Mouse (Mus musculus) ES-Bruce4 (cell line): ENCODE data around the gene Bex3. TPM values are rescaled to one million over a fixed set of nuclear protein-coding genes. Genes with fewer than 3 reads are reported as not detected.
A peak's percentile ranks its signal among the peaks of the same experiment; 100 is the strongest.

Experiments used
- H3K27ac ChIP-seq: 2 replicates; pipeline ENCODE4 v1.5.1; 2012; ENCODE audit warnings: low read length, inconsistent platforms; ENCODE audit not compliant: insufficient read depth
- H3K27me3 ChIP-seq: 2 replicates; pipeline ENCODE4 v1.6.1; 2012; ENCODE audit warnings: mild to moderate bottlenecking, low read length, inconsistent platforms; ENCODE audit not compliant: control insufficient read depth, poor library complexity, insufficient read depth, severe bottlenecking
- H3K36me3 ChIP-seq: 2 replicates; pipeline ENCODE4 v1.6.1; 2012; ENCODE audit warnings: inconsistent platforms, mild to moderate bottlenecking, low read length, moderate library complexity; ENCODE audit not compliant: control insufficient read depth, poor library complexity, insufficient read depth, severe bottlenecking
- H3K4me1 ChIP-seq: one replicate; pipeline ENCODE4 v1.8.1; 2011; ENCODE audit warnings: low read length; ENCODE audit not compliant: control insufficient read depth, insufficient read depth
- H3K4me3 ChIP-seq: 2 replicates; pipeline ENCODE4 v1.5.1; 2011; ENCODE audit warnings: low read depth, mild to moderate bottlenecking, low read length
- H3K9ac ChIP-seq: 2 replicates; pipeline ENCODE4 v1.6.1; 2012; ENCODE audit warnings: low read depth, mild to moderate bottlenecking, inconsistent platforms; ENCODE audit not compliant: poor library complexity, severe bottlenecking
- H3K9me3 ChIP-seq: replicated peaks from 2 replicates; pipeline ENCODE4 v1.6.1; 2012; ENCODE audit warnings: mild to moderate bottlenecking, low read length, inconsistent platforms; ENCODE audit not compliant: control insufficient read depth, poor library complexity, insufficient read depth, severe bottlenecking
- CTCF ChIP-seq: IDR thresholded peaks from one replicate; pipeline ENCODE4 v1.8.1; 2011; ENCODE audit warnings: low read depth, low read length
- EP300 ChIP-seq: IDR thresholded peaks from 2 replicates; pipeline ENCODE4 v1.6.1; 2011; ENCODE audit warnings: low read depth, low read length; ENCODE audit not compliant: insufficient read depth
- POLR2A ChIP-seq: IDR thresholded peaks from one replicate; pipeline ENCODE4 v1.8.1; 2011; ENCODE audit warnings: low read length; ENCODE audit not compliant: insufficient read depth
- polyA plus RNA-seq: library from polyadenylated mRNA; stranded (reverse); fragments of >200 nt; gene quantifications from 2 replicates; pipeline ENCODE4 v1.2.4, GENCODE M21; 2011; ENCODE audit warnings: low read depth; ENCODE audit not compliant: missing spikeins, insufficient read depth, insufficient read length

Bex3 gene
- polyA plus RNA-seq, 1 experiment, result 569 TPM

DNA sequence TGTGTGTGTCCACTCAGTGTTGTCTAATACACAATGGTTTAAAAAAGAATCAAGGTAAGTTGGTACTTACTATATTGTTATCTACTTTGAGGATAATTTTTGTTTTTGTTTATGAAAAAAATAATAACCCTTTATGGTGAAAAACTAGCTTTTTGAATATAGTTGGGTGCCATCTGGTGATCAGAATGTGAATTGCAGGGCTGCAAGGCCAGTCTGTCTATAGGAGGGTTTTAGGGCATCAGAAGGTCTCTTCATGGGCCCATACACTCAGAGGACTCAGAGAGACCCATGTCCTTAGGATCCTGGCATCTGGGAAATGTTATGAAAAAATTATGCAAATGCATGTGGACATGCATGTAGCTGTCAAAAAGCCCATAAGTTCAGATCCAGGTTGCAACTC, 34.2 kb downstream of the Bex3 start:
- H3K4me1 ChIP-seq, result no peaks in the 10 kb centered on the region

DNA sequence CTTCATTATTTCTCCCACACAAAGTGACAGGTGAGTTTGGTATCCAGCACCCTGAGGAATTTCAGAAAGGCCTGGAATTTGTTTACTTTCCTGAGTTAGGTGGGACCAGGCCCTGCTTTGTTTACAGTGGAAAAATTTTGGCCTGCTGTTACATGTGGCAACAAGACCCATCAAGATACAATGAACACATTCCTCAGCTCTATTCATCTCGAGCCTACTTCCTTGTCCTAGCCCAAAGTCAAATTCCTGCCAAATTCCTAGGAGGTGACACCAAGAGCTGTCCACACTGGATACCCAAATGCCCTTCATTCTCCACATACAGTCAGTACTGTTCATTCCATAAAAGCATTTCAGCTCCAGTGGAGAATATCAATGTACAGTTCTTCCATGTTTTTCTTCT, 36.1 kb downstream of the Bex3 start:
- Histone ChIP-seq H3K4me3 (no peak overlapping the region), H3K27me3 (no peaks in the 10 kb centered on the region), H3K27ac (no peak overlapping the region), H3K9ac (no peak overlapping the region), H3K9me3 (no peaks in the 10 kb centered on the region), H3K4me1 (no peaks in the 10 kb centered on the region), H3K36me3 (no peaks in the 10 kb centered on the region)
- TF ChIP-seq EP300, result 0 out of 2 replicates have a peak, but pooled peaks have one; percentile 13
- TF ChIP-seq POLR2A, result no peak

More for the DNA sequence above, 34.2 kb downstream of the Bex3 start:
- Histone ChIP-seq H3K4me3 (no peak overlapping the region), H3K9ac (no peak overlapping the region), H3K9me3 (no peaks in the 10 kb centered on the region), H3K27me3 (no peaks in the 10 kb centered on the region), H3K36me3 (no peaks in the 10 kb centered on the region), H3K27ac (no peak overlapping the region)
- TF ChIP-seq POLR2A (no peak), CTCF (no peak), EP300 (no peak)

DNA sequence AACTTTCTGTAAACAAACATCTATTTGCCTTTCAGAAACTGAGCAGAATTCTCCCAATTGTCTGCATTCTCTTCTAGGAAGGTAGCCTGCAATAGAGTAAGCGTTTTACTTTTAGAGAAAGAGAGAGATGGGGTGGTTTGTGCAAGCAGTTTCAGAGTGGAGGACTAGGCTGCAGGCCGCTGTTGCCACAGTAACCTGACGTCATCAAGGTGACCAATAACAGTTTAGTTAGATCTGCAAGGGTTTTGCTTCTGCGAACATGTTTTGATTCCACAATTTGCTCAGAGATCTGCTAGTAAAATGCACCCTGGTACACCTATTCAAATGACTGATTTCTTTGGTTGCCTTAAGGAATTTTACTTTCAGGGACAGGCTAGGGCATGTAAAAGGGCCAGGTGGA, 43.2 kb downstream of the Bex3 start:
- H3K9me3 ChIP-seq, result no peaks in the 10 kb centered on the region
- no peak overlapping the region for H3K27ac ChIP-seq
- no peaks in the 10 kb centered on the region for H3K4me1 ChIP-seq
- no peaks in the 10 kb centered on the region for H3K27me3 ChIP-seq
- no peak for TF ChIP-seq EP300
- H3K9ac ChIP-seq, result no peak overlapping the region
- no peaks in the 10 kb centered on the region for H3K36me3 ChIP-seq
- H3K4me3 ChIP-seq, result no peak overlapping the region

DNA sequence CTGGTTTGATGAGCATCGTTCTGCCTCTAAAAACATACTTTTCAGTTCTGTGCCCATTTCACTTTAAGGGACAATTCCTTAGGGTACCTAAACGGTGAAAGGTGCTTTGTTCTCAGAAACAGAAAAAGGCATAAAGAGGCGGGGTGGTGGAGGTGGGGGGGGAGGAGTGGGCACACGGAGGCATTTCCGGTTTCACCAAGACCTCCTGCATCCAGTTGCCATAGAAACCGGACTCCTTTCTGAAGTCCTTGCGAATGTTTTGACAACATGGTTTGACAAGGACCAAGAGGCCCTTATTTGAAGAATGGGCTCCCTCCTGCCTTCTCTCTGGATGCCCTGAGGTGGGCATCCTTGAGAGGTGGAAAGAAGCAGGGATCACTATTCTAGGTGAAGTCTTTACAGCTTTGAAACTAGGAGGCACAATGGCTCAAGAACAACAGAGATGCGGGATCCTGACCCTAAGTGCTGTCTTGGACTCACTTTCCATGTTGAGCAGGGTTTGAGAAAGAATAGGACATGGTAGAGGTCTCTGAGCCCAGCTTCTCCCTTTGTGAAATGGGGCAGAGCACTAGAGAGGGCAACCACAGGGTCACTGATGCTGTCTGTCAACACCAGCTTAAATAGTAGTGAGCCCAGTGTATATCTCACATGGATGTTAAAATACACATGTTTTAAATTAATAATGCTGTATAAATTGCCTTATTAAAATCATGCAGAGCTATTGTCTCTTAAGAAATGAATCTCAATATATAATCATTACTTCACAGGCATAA, 43.9 kb downstream of the Bex3 start:
- Histone ChIP-seq H3K36me3 (no peaks in the 10 kb centered on the region), H3K4me1 (no peaks in the 10 kb centered on the region), H3K4me3 (no peak overlapping the region), H3K27me3 (no peaks in the 10 kb centered on the region), H3K9ac (no peak overlapping the region), H3K9me3 (no peaks in the 10 kb centered on the region), H3K27ac (no peak overlapping the region)
- TF ChIP-seq POLR2A (no peak), CTCF (no peak), EP300 (no peak)

DNA sequence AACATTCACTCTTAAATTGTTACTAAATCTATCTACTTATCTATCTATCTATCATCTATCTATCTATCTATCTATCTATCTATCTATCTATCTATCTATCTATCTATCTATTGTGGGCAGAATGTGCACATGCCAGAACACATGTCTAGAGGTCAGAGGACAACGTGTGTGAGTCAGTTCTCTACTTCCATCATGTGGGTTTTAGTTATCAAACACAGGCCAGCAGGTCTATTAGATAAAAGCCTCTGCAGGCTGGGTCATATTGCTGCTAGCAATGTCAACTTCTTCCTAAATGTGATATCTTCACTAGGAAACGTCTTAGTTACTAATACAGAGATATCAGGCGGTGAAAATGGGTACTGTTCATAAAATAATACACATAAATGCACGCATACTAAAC, 49.9 kb downstream of the Bex3 start:
- H3K9ac ChIP-seq, result no peak overlapping the region
- H3K36me3 ChIP-seq, result no peaks in the 10 kb centered on the region
- no peaks in the 10 kb centered on the region for H3K27me3 ChIP-seq
- no peaks in the 10 kb centered on the region for H3K9me3 ChIP-seq
- no peaks in the 10 kb centered on the region for H3K4me1 ChIP-seq
- TF ChIP-seq CTCF (no peak), POLR2A (no peak), EP300 (no peak)
- H3K27ac ChIP-seq, result no peak overlapping the region
- no peak overlapping the region for H3K4me3 ChIP-seq

Other genes starting within 250 kb of the Bex3 start
- gene Arxes1, start 236.9 kb upstream of the Bex3 start, polyA plus RNA-seq, result 6.5 and 8.9 TPM in 2 replicates
- gene Bex2, start 202.0 kb upstream of the Bex3 start, polyA plus RNA-seq, result 42.4 and 46.5 TPM in 2 replicates
- gene Nxf3, start 185.0 kb upstream of the Bex3 start, polyA plus RNA-seq, result 0.40 TPM in 1 of 2 replicates, not detected in the other
- 212 and 219 TPM in 2 replicates for gene Bex4, start 131.3 kb upstream of the Bex3 start, polyA plus RNA-seq
- gene Tceal8, start 97.9 kb upstream of the Bex3 start, polyA plus RNA-seq, result 196 and 214 TPM in 2 replicates
- 13.1 and 15.4 TPM in 2 replicates for gene Tceal5, start 66.4 kb upstream of the Bex3 start, polyA plus RNA-seq
- 1.2 and 3.8 TPM in 2 replicates for gene Tceal7, start 55.5 kb upstream of the Bex3 start, polyA plus RNA-seq
- gene Bex1, start 54.7 kb upstream of the Bex3 start, polyA plus RNA-seq, result 846 and 903 TPM in 2 replicates
- 500 and 527 TPM in 2 replicates for gene Tceal9, start 25.2 kb upstream of the Bex3 start, polyA plus RNA-seq
- gene Kir3dl1, start 247.7 kb downstream of the Bex3 start, polyA plus RNA-seq, result not detected in 2 replicates